Comparison of ENCODE assay signal across 9 mouse cellular contexts in the genomic region with DNA sequence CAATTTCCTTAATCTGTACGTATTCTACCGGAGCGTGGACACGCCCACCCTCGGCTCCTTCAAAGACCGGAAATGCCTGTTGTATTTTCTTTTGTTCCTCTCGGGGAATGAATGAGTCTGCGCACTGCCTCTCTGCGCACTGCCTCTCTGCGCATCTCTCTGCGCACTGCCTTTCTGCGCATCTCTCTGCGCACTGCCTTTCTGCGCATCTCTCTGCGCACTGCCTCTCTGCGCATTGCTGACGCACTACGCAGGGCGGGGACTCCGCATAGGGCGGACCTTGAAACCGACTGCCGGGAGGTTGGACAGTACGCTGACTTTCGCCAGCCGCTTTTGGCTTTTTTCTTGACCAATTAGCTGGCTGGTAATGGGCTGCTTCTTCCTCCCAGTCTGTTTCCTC. TPM values are rescaled to one million over a fixed set of nuclear protein-coding genes. Genes with fewer than 3 reads are reported as not detected.
A peak's percentile ranks its signal among the peaks of the same experiment; 100 is the strongest.
DNase-seq lines count a peak whose midpoint lies in the region; TF ChIP-seq lines count a peak whose summit lies in the region.
"Not testable (repeated sequence)": the region's sequence is repeated elsewhere in the genome, so short reads cannot be mapped to it uniquely, and the experiment has no call there.
"Had no signal": no experiment of that assay in that cellular context is flagged by ENCODE, and none has a peak within 500 bp of the region (broad histone marks: within the 10 kb centered on the region; RNA-seq: fewer than 3 reads in every experiment).

No protein-coding gene starts in this region.

- H3K36me3 ChIP-seq in heart, adult 2 months (ENCODE audit: control insufficient read depth, insufficient read depth, low read length), result not testable (repeated sequence)

- H3K27ac ChIP-seq in heart, adult 2 months, result not testable (repeated sequence)

- H3K27me3 ChIP-seq in heart, adult 2 months (ENCODE audit: control insufficient read depth, insufficient read depth, low read length), result not testable (repeated sequence)

- TF ChIP-seq CTCF in heart, adult 2 months (IDR thresholded peaks at IDR 0.05), result not testable (repeated sequence)

- intact Hi-C loops in heart, adult 2 months (cut with DNase I); left cerebral cortex, postnatal 36 days (cut with DNase I): not testable (repeated sequence)

- WGBS in heart, adult 2 months, result 97% methylated on average over 13 of the region's 26 CpGs

- not testable (repeated sequence) for TF ChIP-seq EP300 in heart, adult 2 months (IDR thresholded peaks at IDR 0.05; ENCODE audit: insufficient read depth, low read depth, low read length)

- H3K9ac ChIP-seq in heart, adult 2 months (ENCODE audit: low read depth, low read length), result not testable (repeated sequence)

- not testable (repeated sequence) for H3K4me1 ChIP-seq in heart, adult 2 months (ENCODE audit: control insufficient read depth, insufficient read depth, low read length)

- not testable (repeated sequence) for H3K79me2 ChIP-seq in heart, adult 2 months (replicated peaks; ENCODE audit: control insufficient read depth, insufficient read depth, low read length)

- peak; percentile 34 to 60 for DNase-seq in adrenal gland, adult (ENCODE audit: inconsistent age in 2 of 2, low spot score in 1 of 2)
- peak; percentile 29 to 35 for DNase-seq in cerebellum, postnatal 14 days
- DNase-seq in heart, adult 2 months, result peak; percentile 50 to 58
- peak; percentile 72 for DNase-seq in kidney, adult 11 months
- DNase-seq in left cerebral cortex, postnatal 36 days (ENCODE audit: low spot score in 2 of 2), result peak; percentile 15
- peak; percentile 42 for DNase-seq in ovary, adult 18-20 months (ENCODE audit: low spot score)
- DNase-seq in spleen, postnatal 4 days (ENCODE audit: low spot score in 2 of 2), result peak; percentile 38 to 76
- peak; percentile 26 for DNase-seq in urinary bladder, postnatal 14 days (ENCODE audit: low spot score)

- H3K4me3 ChIP-seq in heart, adult 2 months, result not testable (repeated sequence)

- not testable (repeated sequence) for TF ChIP-seq POLR2A in heart, adult 2 months (IDR thresholded peaks at IDR 0.05; ENCODE audit: insufficient read depth, low read depth, low read length)

RNA-seq across cellular contexts. Expression of a gene that starts 8.9 kb away (rescaled TPM):
- 10 to 100 TPM; 10.3 to 11.2 TPM for total RNA-seq in heart, adult 2 months (2021)
- 1.3 and 3.7 TPM in 2 replicates for polyA plus RNA-seq in heart, adult 2 months (2012; rRNA removed)
- 10 to 100 TPM; 15.2 to 21.5 TPM for total RNA-seq in left cerebral cortex, postnatal 36 days (2021)
- polyA plus RNA-seq: erythroblast, embryonic 14.5 days had no signal

RNA-seq across cellular contexts. Expression of a gene that starts 29.3 kb away (rescaled TPM):
- 1 to 10 TPM; 5.4 to 7.4 TPM for total RNA-seq in heart, adult 2 months (2021)
- 24.8 and 26.0 TPM in 2 replicates for polyA plus RNA-seq in heart, adult 2 months (2012; rRNA removed)
- 10 to 100 TPM; 12.8 to 22.4 TPM for total RNA-seq in left cerebral cortex, postnatal 36 days (2021)

RNA-seq across cellular contexts. Expression of a gene that starts 29.5 kb away (rescaled TPM):
- 10 to 100 TPM; 21.1 to 22.8 TPM for total RNA-seq in heart, adult 2 months (2021)
- 3.3 and 14.3 TPM in 2 replicates for polyA plus RNA-seq in heart, adult 2 months (2012; rRNA removed)
- total RNA-seq in left cerebral cortex, postnatal 36 days (2021), result 1 to 10 TPM; 8.7 to 9.5 TPM
- polyA plus RNA-seq: erythroblast, embryonic 14.5 days had no signal

RNA-seq across cellular contexts. Expression of a gene that starts 29.7 kb away (rescaled TPM):
- 1 to 10 TPM; 2.5 to 2.6 TPM for total RNA-seq in heart, adult 2 months (2021)
- 0.31 and 1.5 TPM in 2 replicates for polyA plus RNA-seq in heart, adult 2 months (2012; rRNA removed)
- total RNA-seq in left cerebral cortex, postnatal 36 days (2021), result 1 to 10 TPM; 1.9 to 2.0 TPM
- polyA plus RNA-seq: erythroblast, embryonic 14.5 days had no signal

Comparison
In these comparisons a context has a peak if more than half of its experiments do, and no peak if none do; other contexts are left out.
1. DNase-seq: peak in every context shown above with its lines; median percentile 72 in kidney, adult 11 months; 57 in spleen, postnatal 4 days; 54 in heart, adult 2 months; 47 in adrenal gland, adult; 42 in ovary, adult 18-20 months; 32 in cerebellum, postnatal 14 days; 26 in urinary bladder, postnatal 14 days; 15 in left cerebral cortex, postnatal 36 days.